In genomic region chr5:123670800-123671472, GRCm38 (mm10) we compare ENCODE assay signal across 7 mouse cellular contexts. TPM values are rescaled to one million over a fixed set of nuclear protein-coding genes. Genes with fewer than 3 reads are reported as not detected.
DNase-seq lines count a peak whose midpoint lies in the region; ATAC-seq and TF ChIP-seq lines count a peak whose summit lies in the region.

No protein-coding gene starts in this region.

- TF ChIP-seq CTCF in stomach, postnatal 0 days (IDR thresholded peaks at IDR 0.05; ENCODE audit: low read depth), result no peak

- no peak for TF ChIP-seq EP300 in stomach, postnatal 0 days (optimal IDR thresholded peaks at IDR 0.05)

- peaks cover 26% of the 10 kb centered on the region for H3K4me1 ChIP-seq in embryonic facial prominence, embryonic 12.5 days
- peaks cover 21% of the 10 kb centered on the region for H3K4me1 ChIP-seq in liver, embryonic 16.5 days (ENCODE audit: control insufficient read depth, low read depth, low read length)
- H3K4me1 ChIP-seq in stomach, postnatal 0 days (replicated peaks; ENCODE audit: control insufficient read depth, insufficient read depth), result peaks cover 4% of the 10 kb centered on the region; the same call in 1 of the 2 replicates

- intact Hi-C loops in heart, postnatal 36 days (cut with DNase I), result no loop called here

- H3K4me2 ChIP-seq in embryonic facial prominence, embryonic 12.5 days (replicated peaks), result 0 out of 2 replicates have a peak overlapping the region, but pooled peaks have one; percentile 3
- peak overlapping the region; percentile 35 for H3K4me2 ChIP-seq in liver, embryonic 16.5 days (ENCODE audit: low read depth, low read length)
- H3K4me2 ChIP-seq in stomach, postnatal 0 days (replicated peaks; ENCODE audit: low read depth), result no peak overlapping the region

- peak overlapping the region; percentile 64 for H3K27ac ChIP-seq in embryonic facial prominence, embryonic 12.5 days
- H3K27ac ChIP-seq in liver, embryonic 16.5 days (ENCODE audit: low read length), result peak overlapping the region; percentile 54
- H3K27ac ChIP-seq in stomach, postnatal 0 days (replicated peaks), result peak overlapping the region; percentile 67

- no peaks in the 10 kb centered on the region for H3K27me3 ChIP-seq in embryonic facial prominence, embryonic 12.5 days
- H3K27me3 ChIP-seq in liver, embryonic 16.5 days (ENCODE audit: control insufficient read depth, insufficient read depth, low read depth, low read length), result no peaks in the 10 kb centered on the region
- no peaks in the 10 kb centered on the region for H3K27me3 ChIP-seq in stomach, postnatal 0 days (ENCODE audit: control insufficient read depth, insufficient read depth, low read length)

- 13% methylated on average over 14 of the region's 14 CpGs for WGBS in embryonic facial prominence, embryonic 12.5 days
- 44% methylated on average over 14 of the region's 14 CpGs for WGBS in liver, embryonic 16.5 days (ENCODE audit: insufficient replicate concordance)
- 39% methylated on average over 14 of the region's 14 CpGs for WGBS in stomach, postnatal 0 days

- H3K9me3 ChIP-seq in embryonic facial prominence, embryonic 12.5 days, result no peaks in the 10 kb centered on the region
- H3K9me3 ChIP-seq in liver, embryonic 16.5 days (replicated peaks; ENCODE audit: control insufficient read depth, low read length), result no peaks in the 10 kb centered on the region
- H3K9me3 ChIP-seq in stomach, postnatal 0 days (ENCODE audit: control insufficient read depth, low read length), result no peaks in the 10 kb centered on the region

- no peak for ATAC-seq in embryonic facial prominence, embryonic 12.5 days (ENCODE audit: insufficient number of reproducible peaks, insufficient read depth, low FRiP score, low TSS enrichment)
- ATAC-seq in liver, embryonic 16.5 days (ENCODE audit: low read depth), result peak; percentile 32; the same call in 1 of the 2 replicates
- ATAC-seq in stomach, postnatal 0 days (ENCODE audit: low FRiP score, low TSS enrichment), result no peak

- H3K9ac ChIP-seq in embryonic facial prominence, embryonic 12.5 days, result no peak overlapping the region
- no peak overlapping the region for H3K9ac ChIP-seq in liver, embryonic 16.5 days (ENCODE audit: low read depth, low read length)
- H3K9ac ChIP-seq in stomach, postnatal 0 days (ENCODE audit: low read length), result no peak overlapping the region

- peak; percentile 31 for DNase-seq in urinary bladder, postnatal 14 days (ENCODE audit: low spot score)
- no peak for DNase-seq in urinary bladder, adult 2 months (ENCODE audit: low spot score)
- peak; percentile 49 to 68 for DNase-seq in heart, postnatal 36 days
- no peak for DNase-seq in stomach, postnatal 0 days (ENCODE audit: low spot score)
- DNase-seq in layer of hippocampus, postnatal 25 days (ENCODE audit: extremely low spot score in 1 of 2, low spot score in 1 of 2), result no peak

- no peaks in the 10 kb centered on the region for H3K36me3 ChIP-seq in embryonic facial prominence, embryonic 12.5 days
- no peaks in the 10 kb centered on the region for H3K36me3 ChIP-seq in liver, embryonic 16.5 days (ENCODE audit: control insufficient read depth, insufficient read depth)
- no peaks in the 10 kb centered on the region for H3K36me3 ChIP-seq in stomach, postnatal 0 days (ENCODE audit: control insufficient read depth, insufficient read depth, low read length)

- H3K4me3 ChIP-seq in embryonic facial prominence, embryonic 12.5 days, result no peak overlapping the region
- H3K4me3 ChIP-seq in liver, embryonic 16.5 days (ENCODE audit: low read depth, low read length), result peak overlapping the region; percentile 3
- no peak overlapping the region for H3K4me3 ChIP-seq in stomach, postnatal 0 days (ENCODE audit: low read depth, low read length)

RNA-seq across cellular contexts. Expression of gene Clip1, which starts 13.5 kb away (rescaled TPM):
- polyA plus RNA-seq in urinary bladder, adult 2 months (2012; rRNA removed), result 50.5 and 57.5 TPM in 2 replicates
- polyA plus RNA-seq in embryonic facial prominence, embryonic 12.5 days (2016; fragmentation: Nextera tagmentation; extraction: Ambion mirVana), result 50.6 and 53.2 TPM in 2 replicates
- total RNA-seq in heart, postnatal 36 days (2021), result 100 to 1,000 TPM; 164 to 217 TPM
- polyA plus RNA-seq in liver, embryonic 16.5 days (2015; fragmentation: Nextera tagmentation; extraction: Ambion mirVana), result 10.7 and 11.0 TPM in 2 replicates
- polyA plus RNA-seq in stomach, postnatal 0 days (2015; fragmentation: Nextera tagmentation; extraction: Ambion mirVana), result 36.1 and 41.4 TPM in 2 replicates
- 100 to 1,000 TPM; 114 to 130 TPM for total RNA-seq in layer of hippocampus, postnatal 25 days (2021)

RNA-seq across cellular contexts. Expression of gene Zcchc8, which starts 50.0 kb away (rescaled TPM):
- polyA plus RNA-seq in urinary bladder, adult 2 months (2012; rRNA removed), result 45.2 and 46.8 TPM in 2 replicates
- polyA plus RNA-seq in embryonic facial prominence, embryonic 12.5 days (2016; fragmentation: Nextera tagmentation; extraction: Ambion mirVana), result 90.7 and 98.4 TPM in 2 replicates
- total RNA-seq in heart, postnatal 36 days (2021), result 10 to 100 TPM; 22.6 to 25.0 TPM
- polyA plus RNA-seq in liver, embryonic 16.5 days (2015; fragmentation: Nextera tagmentation; extraction: Ambion mirVana), result 27.0 and 27.7 TPM in 2 replicates
- polyA plus RNA-seq in stomach, postnatal 0 days (2015; fragmentation: Nextera tagmentation; extraction: Ambion mirVana), result 26.1 and 27.3 TPM in 2 replicates
- total RNA-seq in layer of hippocampus, postnatal 25 days (2021), result 10 to 100 TPM; 45.4 to 50.1 TPM

Comparison
In these comparisons a context has a peak if more than half of its experiments do, and no peak if none do; other contexts are left out.
1. DNase-seq: peak in urinary bladder, postnatal 14 days (single experiment) and heart, postnatal 36 days (2 of 2); none in urinary bladder, adult 2 months (single experiment), stomach, postnatal 0 days (single experiment) and layer of hippocampus, postnatal 25 days (0 of 2).
2. Peak in every context shown above with its lines, with median percentiles within 50 percentile points of each other: H3K27ac ChIP-seq.